Mouse (Mus musculus) stomach, postnatal 0 days (tissue): ENCODE results near the gene Atp7a.

Experiments
- CTCF ChIP-seq: IDR thresholded peaks from 2 replicates; pipeline ENCODE4 v1.5.1; 2016; ENCODE audit warnings: antibody characterized with exemption, low read depth, mild to moderate bottlenecking, moderate library complexity
- EP300 ChIP-seq: optimal IDR thresholded peaks from 2 replicates; pipeline ENCODE3; 2016; ENCODE audit warnings: antibody characterized with exemption

DNA sequence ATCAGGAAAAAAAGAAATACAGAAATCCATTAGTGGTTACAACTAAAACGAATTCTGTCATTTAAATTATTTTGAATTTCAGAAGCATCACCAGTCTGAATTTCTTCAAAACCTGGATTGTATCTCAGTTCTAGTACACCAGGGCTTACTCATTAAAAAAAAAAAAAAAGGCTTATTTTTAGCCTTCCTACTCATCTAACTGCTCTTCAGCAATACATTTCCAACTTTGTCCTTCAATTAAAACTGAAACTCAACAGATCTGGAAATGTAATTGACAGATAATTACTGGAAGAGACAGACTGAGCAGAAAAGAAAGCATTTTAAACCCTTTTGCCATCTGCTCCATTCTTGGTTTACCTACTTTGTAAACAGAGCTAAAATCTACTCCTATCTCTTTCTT lies 25.5 kb upstream of the Atp7a start:
- TF ChIP-seq CTCF: no peak
- TF ChIP-seq EP300: no peak
